Mouse (Mus musculus): Measurements from ENCODE around the gene Pou2f1. TPM values are rescaled to one million over a fixed set of nuclear protein-coding genes. Genes with fewer than 3 reads are reported as not detected.

The Pou2f1 gene
- total and polyA plus RNA-seq, 3 experiments = 4.6 to 10.2 TPM; not detected in 1

DNA sequence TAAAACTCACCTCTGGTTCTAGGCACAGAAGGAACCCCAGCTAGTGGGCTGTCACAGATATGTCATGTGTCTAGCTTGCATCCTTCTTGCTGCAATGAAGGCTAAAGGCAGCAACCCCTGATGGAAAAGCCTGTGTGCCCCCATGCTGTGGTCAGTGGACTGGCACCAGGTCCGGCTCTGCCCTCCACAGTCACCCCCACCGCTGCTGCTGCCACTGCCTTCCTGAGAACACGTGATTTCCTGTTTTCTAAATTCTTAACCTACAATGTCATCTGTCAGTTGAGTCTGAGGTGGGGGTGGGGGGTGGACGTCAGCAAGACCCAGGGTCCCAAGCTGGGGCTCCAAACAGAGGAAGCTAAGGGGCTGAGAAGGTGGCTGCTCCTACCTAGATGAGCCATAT lies 153.6 kb downstream of the Pou2f1 start:
- TF ChIP-seq CHD2 (IDR thresholded peaks at IDR 0.05; ENCODE audit: low read length) = no peak
- no peak for TF ChIP-seq MAZ (IDR thresholded peaks at IDR 0.05; ENCODE audit: low read depth, low read length)
- peak; percentile 75 for TF ChIP-seq USF1 (IDR thresholded peaks at IDR 0.05; ENCODE audit: low read depth, low read length)
- no peak for TF ChIP-seq NRF1 (IDR thresholded peaks at IDR 0.05; ENCODE audit: insufficient read depth, low read depth, low read length, poor library complexity, severe bottlenecking)
- no peak for TF ChIP-seq ZMIZ1 (IDR thresholded peaks at IDR 0.05; ENCODE audit: low read depth, low read length)
- TF ChIP-seq ZKSCAN1 (IDR thresholded peaks at IDR 0.05; ENCODE audit: low read depth, low read length) = no peak
- no peak for TF ChIP-seq MAX (IDR thresholded peaks at IDR 0.05; ENCODE audit: low read length)
- Histone ChIP-seq H3K9me3 (replicated peaks; ENCODE audit: insufficient read depth, low read length) (no peaks in the 10 kb centered on the region), H3K36me3 (ENCODE audit: control insufficient read depth in 1 of 2, insufficient read depth in 2 of 2, low read length in 2 of 2) (peaks cover 0 to 25% of the 10 kb centered on the region in 2 experiments; a peak in 2 of 4 replicates), H3K9ac (ENCODE audit: control insufficient read depth, low read depth, low read length, poor library complexity, severe bottlenecking) (peak overlapping the region; percentile 14; the same call in 1 of the 2 replicates), H3K4me3 (ENCODE audit: control insufficient read depth in 1 of 2, insufficient read depth in 1 of 2, low read depth in 2 of 2, low read length in 2 of 2) (no peak overlapping the region), H3K27me3 (ENCODE audit: control insufficient read depth in 1 of 2, insufficient read depth in 2 of 2, low read length in 2 of 2) (no peaks in the 10 kb centered on the region), H3K4me1 (ENCODE audit: control insufficient read depth in 1 of 2, insufficient read depth in 2 of 2, low read length in 2 of 2) (peaks cover 12 to 38% of the 10 kb centered on the region in 2 experiments), H3K79me2 (ENCODE audit: control insufficient read depth, insufficient read depth, low read length, poor library complexity) (no peaks in the 10 kb centered on the region; the same call in 1 of the 2 replicates), H3K27ac (ENCODE audit: control insufficient read depth, low read depth, low read length) (no peak overlapping the region; the same call in 1 of the 2 replicates)
- no peak for DNase-seq (ENCODE audit: low read depth, low spot score)

GRCm38 (mm10) chr1:165848417-165848816 lies 154.1 kb downstream of the Pou2f1 start:
- Histone ChIP-seq H3K4me3 (ENCODE audit: control insufficient read depth in 1 of 2, insufficient read depth in 1 of 2, low read depth in 2 of 2, low read length in 2 of 2) (no peak overlapping the region), H3K79me2 (ENCODE audit: control insufficient read depth, insufficient read depth, low read length, poor library complexity) (no peaks in the 10 kb centered on the region; the same call in 1 of the 2 replicates), H3K9me3 (replicated peaks; ENCODE audit: insufficient read depth, low read length) (no peaks in the 10 kb centered on the region), H3K27ac (ENCODE audit: control insufficient read depth, low read depth, low read length) (no peak overlapping the region), H3K4me1 (ENCODE audit: control insufficient read depth in 1 of 2, insufficient read depth in 2 of 2, low read length in 2 of 2) (peaks cover 12 to 35% of the 10 kb centered on the region in 2 experiments), H3K27me3 (ENCODE audit: control insufficient read depth in 1 of 2, insufficient read depth in 2 of 2, low read length in 2 of 2) (no peaks in the 10 kb centered on the region), H3K9ac (ENCODE audit: control insufficient read depth, low read depth, low read length, poor library complexity, severe bottlenecking) (no peak overlapping the region), H3K36me3 (ENCODE audit: control insufficient read depth in 1 of 2, insufficient read depth in 2 of 2, low read length in 2 of 2) (peaks cover 0 to 23% of the 10 kb centered on the region in 2 experiments; a peak in 2 of 4 replicates)
- TF ChIP-seq MYB (IDR thresholded peaks at IDR 0.05; ENCODE audit: low read depth, low read length) = no peak
- no peak for TF ChIP-seq HCFC1 (IDR thresholded peaks at IDR 0.05; ENCODE audit: low read depth, low read length)
- no peak for TF ChIP-seq TCF12 (IDR thresholded peaks at IDR 0.05; ENCODE audit: low read depth, low read length)
- no peak for TF ChIP-seq ZKSCAN1 (IDR thresholded peaks at IDR 0.05; ENCODE audit: low read depth, low read length)
- DNase-seq (ENCODE audit: low read depth, low spot score) = no peak

- DNase-seq (ENCODE audit: low read depth, low spot score) = peak; percentile 54
- H3K4me1 ChIP-seq (ENCODE audit: control insufficient read depth in 1 of 2, insufficient read depth in 2 of 2, low read length in 2 of 2) = peaks cover 0 to 24% of the 10 kb centered on the region in 2 experiments; a peak in 3 of 4 replicates
- no peak for TF ChIP-seq MAX (IDR thresholded peaks at IDR 0.05; ENCODE audit: low read length)
- no peak for TF ChIP-seq USF1 (IDR thresholded peaks at IDR 0.05; ENCODE audit: low read depth, low read length)
- no peak for TF ChIP-seq CHD2 (IDR thresholded peaks at IDR 0.05; ENCODE audit: low read length)
- TF ChIP-seq SMC3 (IDR thresholded peaks at IDR 0.05; ENCODE audit: low read depth, low read length) = no peak
- 0 out of 2 replicates have a peak, but pooled peaks have one; percentile 38 for TF ChIP-seq SIN3A (IDR thresholded peaks at IDR 0.05; ENCODE audit: low read length)
- TF ChIP-seq TAL1 (IDR thresholded peaks at IDR 0.05; ENCODE audit: low read length) = no peak
- no peak for TF ChIP-seq CHD1 (IDR thresholded peaks at IDR 0.05; ENCODE audit: low read depth, low read length)
- peak overlapping the region; percentile 44 for H3K27ac ChIP-seq (ENCODE audit: control insufficient read depth, low read depth, low read length)
- peak overlapping the region; percentile 67 for H3K9ac ChIP-seq (ENCODE audit: control insufficient read depth, low read depth, low read length, poor library complexity, severe bottlenecking)
- H3K9me3 ChIP-seq (replicated peaks; ENCODE audit: insufficient read depth, low read length) = no peaks in the 10 kb centered on the region
- peaks cover 0 to 10% of the 10 kb centered on the region in 2 experiments; a peak in 2 of 4 replicates for H3K36me3 ChIP-seq (ENCODE audit: control insufficient read depth in 1 of 2, insufficient read depth in 2 of 2, low read length in 2 of 2)
- H3K4me3 ChIP-seq (ENCODE audit: control insufficient read depth in 1 of 2, insufficient read depth in 1 of 2, low read depth in 2 of 2, low read length in 2 of 2) = peak overlapping the region; percentile 53 to 64
- no peaks in the 10 kb centered on the region; the same call in 1 of the 2 replicates for H3K79me2 ChIP-seq (ENCODE audit: control insufficient read depth, insufficient read depth, low read length, poor library complexity)
- 0 out of 4 replicates have a peak, but pooled peaks cover 0 to 3% of the 10 kb centered on the region in 2 experiments for H3K27me3 ChIP-seq (ENCODE audit: control insufficient read depth in 1 of 2, insufficient read depth in 2 of 2, low read length in 2 of 2)
Observed at GRCm38 (mm10) chr1:165845366-165845765, 157.1 kb downstream of the Pou2f1 start.

Data from MEL (cell line).